Mouse (Mus musculus): ENCODE results near the gene Rnd2. TPM values are rescaled to one million over a fixed set of nuclear protein-coding genes. Genes with fewer than 3 reads are reported as not detected.

Gene Rnd2
- polyA plus RNA-seq, 1 experiment from 2014 or later, result 9.4 TPM

DNA sequence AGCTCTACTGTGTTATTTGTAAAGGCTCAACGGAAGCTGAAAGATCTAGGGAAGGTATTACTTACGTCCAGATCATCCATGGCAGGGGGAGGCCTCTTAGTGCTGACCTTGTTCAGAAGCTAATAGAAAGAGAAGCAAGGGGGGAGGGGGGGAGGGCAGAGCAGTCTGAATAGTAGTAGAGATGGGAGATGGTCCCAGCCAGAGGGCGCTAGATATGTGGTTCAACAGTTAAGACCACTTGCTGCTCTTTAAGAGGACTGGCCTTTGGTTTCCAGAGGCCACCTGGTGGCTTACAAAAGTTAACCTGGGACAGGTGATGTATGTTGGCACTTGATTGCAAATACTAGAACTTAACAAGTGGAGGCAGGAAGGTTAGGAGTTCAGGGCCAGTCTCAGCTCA, 45.2 kb upstream of the Rnd2 start:
- 37% methylated on average over 3 of the region's 3 CpGs for WGBS
- peak; percentile 45; the same call in 1 of the 2 replicates for TF ChIP-seq CTCF (IDR thresholded peaks at IDR 0.05)
- no peak for TF ChIP-seq EP300 (IDR thresholded peaks at IDR 0.05)

DNA sequence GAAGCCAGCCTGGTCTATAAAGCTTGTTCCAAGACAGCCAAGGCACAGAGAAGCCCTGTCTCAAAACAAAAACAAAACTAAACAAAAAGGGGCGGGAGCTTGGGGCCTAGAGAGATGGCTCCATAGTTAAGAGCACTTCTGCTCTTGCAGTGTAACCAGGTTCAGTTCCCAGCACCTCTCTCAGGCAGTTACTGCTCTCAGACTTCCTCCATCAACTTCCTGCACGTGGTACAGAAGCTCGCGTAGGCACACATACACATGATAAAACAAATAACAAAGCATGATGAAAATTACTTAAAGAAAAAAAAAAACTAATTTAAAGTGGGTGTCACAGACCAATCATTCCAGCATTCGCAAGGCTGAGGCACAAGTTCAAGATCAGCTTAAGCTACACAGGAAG, 44.7 kb upstream of the Rnd2 start:
- no peaks in the 10 kb centered on the region for H3K27me3 ChIP-seq (replicated peaks; ENCODE audit: insufficient read depth, low read length)
- 74% methylated on average over 5 of the region's 5 CpGs for WGBS
- H3K9me3 ChIP-seq (ENCODE audit: low read length), result no peaks in the 10 kb centered on the region
- H3K9ac ChIP-seq (replicated peaks; ENCODE audit: low read depth), result no peak overlapping the region
- ATAC-seq (no peak), DNase-seq (ENCODE audit: low spot score) (no peak)
- peaks cover 10% of the 10 kb centered on the region for H3K4me1 ChIP-seq (ENCODE audit: insufficient read depth, low read depth, low read length)
- H3K4me2 ChIP-seq (replicated peaks; ENCODE audit: low read depth, low read length), result no peak overlapping the region
- H3K4me3 ChIP-seq (ENCODE audit: low read depth, low read length), result no peak overlapping the region
- H3K27ac ChIP-seq (ENCODE audit: low read length), result no peak overlapping the region
- no peaks in the 10 kb centered on the region for H3K36me3 ChIP-seq (ENCODE audit: insufficient read depth, low read length)
- no peak for TF ChIP-seq EP300 (IDR thresholded peaks at IDR 0.05)
- no peak for TF ChIP-seq CTCF (IDR thresholded peaks at IDR 0.05)

More for the DNA sequence above, 45.2 kb upstream of the Rnd2 start:
- Histone ChIP-seq H3K4me2 (replicated peaks; ENCODE audit: low read depth, low read length) (no peak overlapping the region), H3K4me3 (ENCODE audit: low read depth, low read length) (no peak overlapping the region), H3K9me3 (ENCODE audit: low read length) (no peaks in the 10 kb centered on the region), H3K9ac (replicated peaks; ENCODE audit: low read depth) (no peak overlapping the region), H3K27ac (ENCODE audit: low read length) (no peak overlapping the region), H3K36me3 (ENCODE audit: insufficient read depth, low read length) (no peaks in the 10 kb centered on the region), H3K4me1 (ENCODE audit: insufficient read depth, low read depth, low read length) (peaks cover 10% of the 10 kb centered on the region), H3K27me3 (replicated peaks; ENCODE audit: insufficient read depth, low read length) (no peaks in the 10 kb centered on the region)
- peak; percentile 14 for DNase-seq (ENCODE audit: low spot score)
- no peak for ATAC-seq

DNA sequence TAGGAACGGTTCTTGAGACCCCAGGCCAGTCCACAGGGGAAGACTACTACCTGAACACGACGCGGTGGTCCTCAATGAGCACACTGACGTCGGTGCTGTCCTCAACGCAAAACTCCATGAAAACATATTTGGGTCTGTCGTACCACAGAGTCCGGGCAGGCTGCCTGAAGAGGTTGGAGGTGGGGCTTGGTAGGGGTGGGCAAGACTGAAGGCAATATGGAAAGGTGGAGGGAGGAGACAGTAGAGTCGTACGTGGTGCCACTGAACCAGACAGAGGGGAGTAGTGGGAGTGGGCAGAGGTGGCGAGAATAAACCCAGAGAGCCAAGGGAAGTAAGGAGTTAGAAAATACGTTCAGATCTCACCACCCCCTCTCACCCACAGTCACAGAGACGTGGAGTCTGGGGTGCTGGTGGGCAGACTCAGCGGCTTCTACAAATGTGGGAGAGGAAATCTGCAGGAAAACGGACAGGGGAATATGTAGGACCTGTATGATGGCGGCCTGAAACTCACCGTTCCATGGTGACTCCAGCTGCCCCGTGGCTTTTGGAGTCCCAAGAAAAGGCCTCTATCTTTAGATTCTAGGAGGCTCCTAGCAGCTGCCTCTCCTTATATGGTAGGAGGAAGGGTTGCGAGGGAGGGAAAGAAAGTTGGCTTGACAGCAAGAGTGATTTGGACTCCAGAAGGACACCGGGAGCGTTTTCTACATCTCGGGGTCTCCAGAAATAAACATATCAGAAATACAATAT, 40.5 kb upstream of the Rnd2 start, which contains the start of gene Gm27029:
Gm27029 (minus strand) TSS at position 692 of the 747 bp plus-strand sequence.
- H3K4me3 ChIP-seq (ENCODE audit: low read depth, low read length), result peak within 1 kb of the TSS; percentile 73
- DNase-seq (ENCODE audit: low spot score) (peak; percentile 87), ATAC-seq (peak; percentile 65)
- H3K9ac ChIP-seq (replicated peaks; ENCODE audit: low read depth), result peak within 1 kb of the TSS; percentile 58
- TF ChIP-seq EP300 (IDR thresholded peaks at IDR 0.05) (no peak), CTCF (IDR thresholded peaks at IDR 0.05) (no peak)
- H3K27ac ChIP-seq (ENCODE audit: low read length), result peak within 1 kb of the TSS; percentile 87
- peaks cover 13% of the 10 kb centered on the region for H3K4me1 ChIP-seq (ENCODE audit: insufficient read depth, low read depth, low read length)
- peak within 1 kb of the TSS; percentile 81 for H3K4me2 ChIP-seq (replicated peaks; ENCODE audit: low read depth, low read length)
- no peaks in the 10 kb centered on the region for H3K36me3 ChIP-seq (ENCODE audit: insufficient read depth, low read length)
- no peaks in the 10 kb centered on the region for H3K9me3 ChIP-seq (ENCODE audit: low read length)
- no peaks in the 10 kb centered on the region for H3K27me3 ChIP-seq (replicated peaks; ENCODE audit: insufficient read depth, low read length)
- WGBS, result 2% methylated on average over 23 of the region's 23 CpGs

DNA sequence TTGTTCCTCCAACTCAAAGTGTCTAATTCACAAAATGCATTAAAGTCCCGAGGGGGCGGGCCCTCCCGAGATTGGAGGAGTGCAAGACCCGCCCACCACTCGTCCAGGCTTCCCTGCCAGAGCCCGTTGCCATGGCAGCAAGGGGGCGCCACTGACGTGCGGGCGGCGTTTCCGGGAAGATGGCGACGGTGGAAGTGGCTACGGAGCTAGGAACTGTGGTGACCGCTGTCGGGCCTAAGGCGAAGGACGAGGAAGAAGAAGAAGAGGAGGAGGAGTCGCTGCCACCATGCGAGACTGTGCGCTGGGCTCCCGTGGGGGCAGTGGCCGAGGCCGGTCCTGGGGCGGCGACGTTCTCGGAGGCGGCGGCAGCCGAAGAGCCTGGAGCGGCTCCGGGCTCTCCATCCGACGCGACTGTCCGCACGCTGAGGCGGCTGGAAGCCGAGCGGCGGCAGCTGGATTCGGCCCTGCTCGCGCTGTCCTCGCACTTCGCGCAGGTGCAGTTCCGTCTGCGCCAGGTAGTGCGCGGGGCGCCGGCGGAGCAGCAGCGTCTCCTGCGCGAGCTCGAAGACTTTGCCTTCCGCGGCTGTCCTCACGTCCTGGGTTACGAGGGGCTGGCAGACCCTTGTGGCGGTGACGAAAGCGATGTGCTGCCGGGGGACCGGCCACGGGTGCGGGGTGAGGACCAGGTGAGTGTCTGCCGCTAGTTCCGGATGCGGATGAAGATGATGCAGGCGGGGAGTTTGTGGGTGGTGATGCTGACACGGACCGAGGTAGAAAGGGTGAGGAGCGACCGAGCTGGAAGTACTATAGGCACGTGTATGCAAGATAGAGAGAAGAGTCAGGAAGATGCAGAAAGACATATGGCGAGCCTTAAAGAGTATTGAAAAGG, 39.6 kb upstream of the Rnd2 start, which contains the start of the genes Rundc1 and Ptges3l:
Rundc1 (plus strand) TSS at position 161 of the 889 bp plus-strand sequence.
Ptges3l (minus strand) TSS at position 409 of the 889 bp plus-strand sequence.
- Histone ChIP-seq H3K9me3 (ENCODE audit: low read length) (no peaks in the 10 kb centered on the region), H3K27ac (ENCODE audit: low read length) (peak within 1 kb of the TSS; percentile 87), H3K4me2 (replicated peaks; ENCODE audit: low read depth, low read length) (peak within 1 kb of the TSS; percentile 81), H3K27me3 (replicated peaks; ENCODE audit: insufficient read depth, low read length) (no peaks in the 10 kb centered on the region), H3K4me3 (ENCODE audit: low read depth, low read length) (peak within 1 kb of the TSS; percentile 73), H3K9ac (replicated peaks; ENCODE audit: low read depth) (peak within 1 kb of the TSS; percentile 58), H3K36me3 (ENCODE audit: insufficient read depth, low read length) (no peaks in the 10 kb centered on the region), H3K4me1 (ENCODE audit: insufficient read depth, low read depth, low read length) (peaks cover 13% of the 10 kb centered on the region)
- 2% methylated on average over 65 of the region's 81 CpGs for whole genome bisulfite sequencing
- TF ChIP-seq EP300 (IDR thresholded peaks at IDR 0.05) (no peak), CTCF (IDR thresholded peaks at IDR 0.05) (peak; percentile 60)
- DNase-seq (ENCODE audit: low spot score), result peak; percentile 99
- ATAC-seq, result peak; percentile 96

DNA sequence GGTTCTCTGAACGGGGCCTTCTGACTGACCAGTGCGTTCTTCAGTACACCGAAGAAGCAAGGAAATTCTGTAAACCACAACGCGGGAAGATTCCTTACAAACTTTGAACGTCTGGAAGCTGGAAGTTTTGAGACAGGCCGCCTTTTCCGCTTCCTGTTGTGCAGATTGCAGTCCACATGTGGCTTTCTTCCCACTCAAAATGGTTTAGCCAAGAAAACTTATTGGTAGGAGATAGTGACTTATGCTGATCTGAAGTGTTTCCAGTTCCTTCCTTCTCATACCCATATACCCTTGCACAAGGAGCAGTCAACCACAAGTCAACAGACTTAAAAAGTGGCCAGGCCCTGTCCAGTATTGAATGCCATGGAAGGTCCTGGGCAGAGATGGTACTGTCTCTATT, 38.6 kb upstream of the Rnd2 start:
- TF ChIP-seq EP300 (IDR thresholded peaks at IDR 0.05), result no peak
- no peak for DNase-seq (ENCODE audit: low spot score)
- peaks cover under 1% of the 10 kb centered on the region; the same call in 1 of the 2 replicates for H3K36me3 ChIP-seq (ENCODE audit: insufficient read depth, low read length)
- H3K9ac ChIP-seq (replicated peaks; ENCODE audit: low read depth), result peak overlapping the region; percentile 58; the same call in 1 of the 2 replicates
- peak overlapping the region; percentile 81 for H3K4me2 ChIP-seq (replicated peaks; ENCODE audit: low read depth, low read length)
- no peak overlapping the region for H3K27ac ChIP-seq (ENCODE audit: low read length)
- H3K4me1 ChIP-seq (ENCODE audit: insufficient read depth, low read depth, low read length), result peaks cover 13% of the 10 kb centered on the region
- H3K27me3 ChIP-seq (replicated peaks; ENCODE audit: insufficient read depth, low read length), result no peaks in the 10 kb centered on the region
- peak overlapping the region; percentile 73; the same call in 1 of the 2 replicates for H3K4me3 ChIP-seq (ENCODE audit: low read depth, low read length)
- ATAC-seq, result no peak
- WGBS, result 39% methylated on average over 8 of the region's 8 CpGs
- H3K9me3 ChIP-seq (ENCODE audit: low read length), result no peaks in the 10 kb centered on the region

DNA sequence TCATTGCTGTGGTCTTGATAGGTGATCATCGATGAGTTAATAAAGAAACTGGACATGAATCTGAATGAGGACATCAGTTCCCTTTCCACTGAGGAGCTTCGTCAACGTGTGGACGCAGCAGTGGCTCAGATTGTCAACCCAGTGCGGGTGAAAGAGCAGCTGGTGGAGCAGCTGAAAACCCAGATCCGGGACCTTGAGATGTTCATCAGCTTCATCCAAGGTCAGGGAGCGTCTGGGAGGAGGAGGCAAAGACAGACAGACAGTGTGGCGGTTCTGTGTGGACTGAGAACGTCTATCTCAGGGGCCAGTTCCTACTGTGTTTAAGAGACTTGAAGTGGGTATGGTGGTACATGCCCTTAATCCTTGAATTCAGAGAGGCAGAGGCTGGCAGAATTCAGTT, 33.5 kb upstream of the Rnd2 start:
- peaks cover under 1% of the 10 kb centered on the region for H3K4me1 ChIP-seq (ENCODE audit: insufficient read depth, low read depth, low read length)
- TF ChIP-seq CTCF (IDR thresholded peaks at IDR 0.05), result no peak
- no peak for TF ChIP-seq EP300 (IDR thresholded peaks at IDR 0.05)
- no peaks in the 10 kb centered on the region for H3K9me3 ChIP-seq (ENCODE audit: low read length)
- H3K27ac ChIP-seq (ENCODE audit: low read length), result no peak overlapping the region
- no peak overlapping the region for H3K4me2 ChIP-seq (replicated peaks; ENCODE audit: low read depth, low read length)
- no peak for ATAC-seq
- H3K9ac ChIP-seq (replicated peaks; ENCODE audit: low read depth), result no peak overlapping the region
- no peaks in the 10 kb centered on the region for H3K27me3 ChIP-seq (replicated peaks; ENCODE audit: insufficient read depth, low read length)
- no peak overlapping the region for H3K4me3 ChIP-seq (ENCODE audit: low read depth, low read length)
- H3K36me3 ChIP-seq (ENCODE audit: insufficient read depth, low read length), result peaks cover 23% of the 10 kb centered on the region
- 91% methylated on average over 9 of the region's 9 CpGs for WGBS
- DNase-seq (ENCODE audit: low spot score), result no peak

Data from lung, postnatal 0 days (tissue).